Mouse (Mus musculus): ENCODE results near the gene Xpo5. TPM values are rescaled to one million over a fixed set of nuclear protein-coding genes. Genes with fewer than 3 reads are reported as not detected.

Xpo5 gene
- polyA plus RNA-seq, 1 experiment: 46.1 TPM

- Histone ChIP-seq H3K36me3 (ENCODE audit: control insufficient read depth, insufficient read depth) (peaks cover 51% of the 10 kb centered on the region), H3K4me3 (ENCODE audit: insufficient read depth, poor library complexity, severe bottlenecking) (peak overlapping the region; percentile 32)
Measured at GRCm38 (mm10) chr17:46252571-46253451, 50.2 kb downstream of the Xpo5 start.

GRCm38 (mm10) chr17:46253452-46254084 lies 51.0 kb downstream of the Xpo5 start, which contains the start of gene Lrrc73:
TSS of gene Lrrc73 (plus strand) at chr17:46253531.
- peak; percentile 19 for TF ChIP-seq MYOD1 (IDR thresholded peaks at IDR 0.05; ENCODE audit: control insufficient read depth, insufficient read length, low read depth)
- peak; percentile 95 for TF ChIP-seq MAX (IDR thresholded peaks at IDR 0.05)
- TF ChIP-seq CTCF (IDR thresholded peaks at IDR 0.05; ENCODE audit: control insufficient read depth, insufficient read depth, insufficient read length): no peak
- TF ChIP-seq MYOG (IDR thresholded peaks at IDR 0.05; ENCODE audit: control insufficient read depth, extremely low read depth, insufficient read length): no peak
- no peak for TF ChIP-seq FOSL1 (IDR thresholded peaks at IDR 0.05; ENCODE audit: insufficient read depth, low read length, poor library complexity, severe bottlenecking)
- TF ChIP-seq CEBPB (IDR thresholded peaks at IDR 0.05; ENCODE audit: low read depth): peak; percentile 64
- no peak for TF ChIP-seq USF1 (IDR thresholded peaks at IDR 0.05; ENCODE audit: low read depth)
- Histone ChIP-seq H3K79me3 (ENCODE audit: low read depth) (peaks cover 8% of the 10 kb centered on the region), H3K4me3 (ENCODE audit: insufficient read depth, poor library complexity, severe bottlenecking) (peak within 1 kb of the TSS; percentile 32), H3K36me3 (ENCODE audit: control insufficient read depth, insufficient read depth) (peaks cover 59% of the 10 kb centered on the region), H3K27me3 (ENCODE audit: control insufficient read depth, insufficient read depth, insufficient read length) (no peaks in the 10 kb centered on the region), H3ac (ENCODE audit: control insufficient read depth, insufficient read length, low read depth) (peak within 1 kb of the TSS; percentile 76), H3K79me2 (ENCODE audit: control insufficient read depth, insufficient read depth) (peaks cover 18% of the 10 kb centered on the region)

More at GRCm38 (mm10) chr17:46252571-46253451, 50.2 kb downstream of the Xpo5 start:
- Histone ChIP-seq H3ac (ENCODE audit: control insufficient read depth, insufficient read length, low read depth) (no peak overlapping the region), H3K79me2 (ENCODE audit: control insufficient read depth, insufficient read depth) (peaks cover 26% of the 10 kb centered on the region), H3K27me3 (ENCODE audit: control insufficient read depth, insufficient read depth, insufficient read length) (no peaks in the 10 kb centered on the region), H3K79me3 (ENCODE audit: low read depth) (peaks cover 12% of the 10 kb centered on the region)
- TF ChIP-seq CTCF (IDR thresholded peaks at IDR 0.05; ENCODE audit: control insufficient read depth, insufficient read depth, insufficient read length): no peak
- TF ChIP-seq CEBPB (IDR thresholded peaks at IDR 0.05; ENCODE audit: low read depth): no peak
- TF ChIP-seq USF1 (IDR thresholded peaks at IDR 0.05; ENCODE audit: low read depth): no peak
- no peak for TF ChIP-seq MYOG (IDR thresholded peaks at IDR 0.05; ENCODE audit: control insufficient read depth, extremely low read depth, insufficient read length)
- TF ChIP-seq MAX (IDR thresholded peaks at IDR 0.05): no peak
- no peak for TF ChIP-seq MYOD1 (IDR thresholded peaks at IDR 0.05; ENCODE audit: control insufficient read depth, insufficient read length, low read depth)
- no peak for TF ChIP-seq FOSL1 (IDR thresholded peaks at IDR 0.05; ENCODE audit: insufficient read depth, low read length, poor library complexity, severe bottlenecking)

- Histone ChIP-seq H3K79me2 (ENCODE audit: control insufficient read depth, insufficient read depth) (peaks cover 13% of the 10 kb centered on the region), H3K36me3 (ENCODE audit: control insufficient read depth, insufficient read depth) (peaks cover 61% of the 10 kb centered on the region), H3K4me3 (ENCODE audit: insufficient read depth, poor library complexity, severe bottlenecking) (peak overlapping the region; percentile 32), H3K27me3 (ENCODE audit: control insufficient read depth, insufficient read depth, insufficient read length) (no peaks in the 10 kb centered on the region), H3K79me3 (ENCODE audit: low read depth) (peaks cover 2% of the 10 kb centered on the region), H3ac (ENCODE audit: control insufficient read depth, insufficient read length, low read depth) (peak overlapping the region; percentile 76)
- no peak for TF ChIP-seq CEBPB (IDR thresholded peaks at IDR 0.05; ENCODE audit: low read depth)
- TF ChIP-seq MAX (IDR thresholded peaks at IDR 0.05): no peak
- no peak for TF ChIP-seq USF1 (IDR thresholded peaks at IDR 0.05; ENCODE audit: low read depth)
- TF ChIP-seq CTCF (IDR thresholded peaks at IDR 0.05; ENCODE audit: control insufficient read depth, insufficient read depth, insufficient read length): no peak
- no peak for TF ChIP-seq MYOG (IDR thresholded peaks at IDR 0.05; ENCODE audit: control insufficient read depth, extremely low read depth, insufficient read length)
- no peak for TF ChIP-seq FOSL1 (IDR thresholded peaks at IDR 0.05; ENCODE audit: insufficient read depth, low read length, poor library complexity, severe bottlenecking)
- TF ChIP-seq MYOD1 (IDR thresholded peaks at IDR 0.05; ENCODE audit: control insufficient read depth, insufficient read length, low read depth): no peak
Measured at GRCm38 (mm10) chr17:46254106-46254505, 51.5 kb downstream of the Xpo5 start.

GRCm38 (mm10) chr17:46255147-46255546 lies 52.6 kb downstream of the Xpo5 start:
- Histone ChIP-seq H3ac (ENCODE audit: control insufficient read depth, insufficient read length, low read depth) (no peak overlapping the region), H3K79me2 (ENCODE audit: control insufficient read depth, insufficient read depth) (peaks cover 2% of the 10 kb centered on the region), H3K36me3 (ENCODE audit: control insufficient read depth, insufficient read depth) (peaks cover 61% of the 10 kb centered on the region), H3K4me3 (ENCODE audit: insufficient read depth, poor library complexity, severe bottlenecking) (no peak overlapping the region), H3K27me3 (ENCODE audit: control insufficient read depth, insufficient read depth, insufficient read length) (no peaks in the 10 kb centered on the region), H3K79me3 (ENCODE audit: low read depth) (no peaks in the 10 kb centered on the region)
- no peak for TF ChIP-seq CEBPB (IDR thresholded peaks at IDR 0.05; ENCODE audit: low read depth)
- TF ChIP-seq MYOD1 (IDR thresholded peaks at IDR 0.05; ENCODE audit: control insufficient read depth, insufficient read length, low read depth): no peak
- no peak for TF ChIP-seq MAX (IDR thresholded peaks at IDR 0.05)
- no peak for TF ChIP-seq MYOG (IDR thresholded peaks at IDR 0.05; ENCODE audit: control insufficient read depth, extremely low read depth, insufficient read length)
- TF ChIP-seq CTCF (IDR thresholded peaks at IDR 0.05; ENCODE audit: control insufficient read depth, insufficient read depth, insufficient read length): no peak
- TF ChIP-seq USF1 (IDR thresholded peaks at IDR 0.05; ENCODE audit: low read depth): no peak
- no peak for TF ChIP-seq FOSL1 (IDR thresholded peaks at IDR 0.05; ENCODE audit: insufficient read depth, low read length, poor library complexity, severe bottlenecking)

- Histone ChIP-seq H3K27me3 (ENCODE audit: control insufficient read depth, insufficient read depth, insufficient read length) (no peaks in the 10 kb centered on the region), H3ac (ENCODE audit: control insufficient read depth, insufficient read length, low read depth) (no peak overlapping the region), H3K79me3 (ENCODE audit: low read depth) (no peaks in the 10 kb centered on the region), H3K79me2 (ENCODE audit: control insufficient read depth, insufficient read depth) (peaks cover 11% of the 10 kb centered on the region), H3K4me3 (ENCODE audit: insufficient read depth, poor library complexity, severe bottlenecking) (no peak overlapping the region), H3K36me3 (ENCODE audit: control insufficient read depth, insufficient read depth) (peaks cover 71% of the 10 kb centered on the region)
- TF ChIP-seq MYOD1 (IDR thresholded peaks at IDR 0.05; ENCODE audit: control insufficient read depth, insufficient read length, low read depth) (no peak), CEBPB (IDR thresholded peaks at IDR 0.05; ENCODE audit: low read depth) (no peak), USF1 (IDR thresholded peaks at IDR 0.05; ENCODE audit: low read depth) (no peak), CTCF (IDR thresholded peaks at IDR 0.05; ENCODE audit: control insufficient read depth, insufficient read depth, insufficient read length) (no peak), MYOG (IDR thresholded peaks at IDR 0.05; ENCODE audit: control insufficient read depth, extremely low read depth, insufficient read length) (no peak), MAX (IDR thresholded peaks at IDR 0.05) (no peak), FOSL1 (IDR thresholded peaks at IDR 0.05; ENCODE audit: insufficient read depth, low read length, poor library complexity, severe bottlenecking) (no peak)
Measured at GRCm38 (mm10) chr17:46258279-46259053, 55.9 kb downstream of the Xpo5 start.
